Mouse (Mus musculus) embryo, embryonic 11 days (tissue): ENCODE results near the gene Slc25a34.

Experiments
- DNase-seq: peaks from one replicate; pipeline ENCODE4 v3.0.0-alpha.2; 2015

The Slc25a34 gene

GRCm38 (mm10) chr4:141617863-141618564 lies 5.6 kb downstream of the Slc25a34 start:
- DNase-seq, result peak; percentile 52

GRCm38 (mm10) chr4:141617299-141617698 lies 6.3 kb downstream of the Slc25a34 start:
- peak; percentile 79 for DNase-seq

DNA sequence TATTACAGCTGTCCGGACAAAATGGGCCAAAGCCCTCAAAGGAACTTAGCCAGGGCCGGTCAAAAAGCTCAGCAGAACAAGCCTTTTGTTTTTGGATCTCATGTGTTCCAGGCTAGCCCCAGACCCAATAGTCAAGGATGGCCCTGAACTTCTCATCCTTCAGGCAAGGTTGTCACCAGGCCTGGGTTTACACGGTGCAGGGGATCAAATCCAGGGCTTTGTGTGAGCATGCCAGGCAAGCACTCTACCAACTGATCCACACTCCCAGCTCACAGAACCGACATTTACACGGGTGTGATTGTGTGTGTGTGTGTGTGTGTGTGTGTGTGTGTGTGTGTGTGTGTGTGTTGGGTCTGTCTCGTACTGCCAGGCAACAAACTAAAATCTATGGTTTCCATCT lies 6.8 kb downstream of the Slc25a34 start:
- DNase-seq, result no peak

GRCm38 (mm10) chr4:141614946-141615345 lies 8.7 kb downstream of the Slc25a34 start:
- DNase-seq, result no peak

DNA sequence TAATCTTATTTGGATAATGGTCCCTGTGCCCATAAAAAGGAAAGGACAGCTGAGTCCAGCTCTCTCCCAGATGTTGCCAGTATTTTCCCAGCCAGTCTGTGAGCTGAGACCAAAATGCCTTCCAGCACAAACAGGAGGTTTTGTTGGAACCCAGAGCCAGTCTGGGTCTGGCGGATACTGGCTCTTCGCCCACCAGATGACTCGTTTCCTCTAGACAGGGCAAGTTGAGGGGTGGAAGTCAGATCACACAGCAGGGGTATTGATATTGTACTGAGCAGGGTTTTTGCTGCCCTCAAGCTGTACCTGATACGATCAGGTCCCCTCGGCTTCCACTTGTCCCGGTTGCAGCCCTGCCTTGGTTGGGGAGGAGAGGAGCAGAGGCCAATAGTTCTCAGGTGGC lies 14.1 kb downstream of the Slc25a34 start:
- DNase-seq, result no peak

DNA sequence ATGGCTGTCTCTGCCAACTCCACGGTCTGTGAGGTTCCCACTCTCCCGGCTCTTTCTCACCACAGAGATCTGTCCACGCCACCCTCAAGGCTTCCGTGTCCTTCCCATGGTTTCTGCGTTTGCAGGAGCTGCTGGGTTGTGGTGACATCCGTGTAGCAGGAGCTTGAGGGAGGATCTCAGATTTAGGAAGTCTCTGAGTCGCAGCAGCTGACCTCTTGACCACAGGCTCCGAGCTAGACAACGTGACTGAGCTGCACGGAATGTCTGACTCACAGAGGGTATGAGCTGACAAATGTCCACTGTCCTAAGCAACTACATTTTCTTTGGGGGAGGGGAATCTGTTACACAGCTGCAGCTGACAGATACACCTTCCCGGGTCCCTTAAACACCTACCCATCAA lies 17.8 kb downstream of the Slc25a34 start, which contains the start of gene Fblim1:
Gene Fblim1 (minus strand): TSS at position 236 of the 400 bp plus-strand sequence.
- DNase-seq, result no peak

GRCm38 (mm10) chr4:141605421-141605820 lies 18.2 kb downstream of the Slc25a34 start:
- DNase-seq, result no peak

GRCm38 (mm10) chr4:141604493-141604892 lies 19.1 kb downstream of the Slc25a34 start:
- no peak for DNase-seq

DNA sequence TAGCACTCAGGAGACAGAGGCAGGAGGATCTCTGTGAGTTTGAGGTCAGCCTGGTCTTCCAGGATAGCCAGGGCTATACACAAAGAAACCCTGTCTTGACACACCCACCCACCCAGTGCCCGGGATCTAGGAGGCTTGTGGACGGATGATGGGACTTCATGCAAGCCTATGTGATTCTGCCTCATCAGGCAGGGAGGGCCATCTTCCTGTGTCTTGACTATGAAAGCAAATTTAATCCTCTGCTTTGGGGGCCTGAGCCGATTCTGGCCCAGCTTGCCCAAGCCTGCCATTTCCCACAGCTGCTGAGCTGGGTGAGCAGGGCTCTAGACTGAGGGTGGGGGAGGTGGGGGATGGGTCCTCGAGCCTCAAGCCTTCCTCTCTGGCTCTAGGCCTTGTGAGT lies 19.7 kb downstream of the Slc25a34 start:
- DNase-seq, result no peak

- DNase-seq, result no peak
Measured at GRCm38 (mm10) chr4:141602523-141603223, 20.9 kb downstream of the Slc25a34 start.

DNA sequence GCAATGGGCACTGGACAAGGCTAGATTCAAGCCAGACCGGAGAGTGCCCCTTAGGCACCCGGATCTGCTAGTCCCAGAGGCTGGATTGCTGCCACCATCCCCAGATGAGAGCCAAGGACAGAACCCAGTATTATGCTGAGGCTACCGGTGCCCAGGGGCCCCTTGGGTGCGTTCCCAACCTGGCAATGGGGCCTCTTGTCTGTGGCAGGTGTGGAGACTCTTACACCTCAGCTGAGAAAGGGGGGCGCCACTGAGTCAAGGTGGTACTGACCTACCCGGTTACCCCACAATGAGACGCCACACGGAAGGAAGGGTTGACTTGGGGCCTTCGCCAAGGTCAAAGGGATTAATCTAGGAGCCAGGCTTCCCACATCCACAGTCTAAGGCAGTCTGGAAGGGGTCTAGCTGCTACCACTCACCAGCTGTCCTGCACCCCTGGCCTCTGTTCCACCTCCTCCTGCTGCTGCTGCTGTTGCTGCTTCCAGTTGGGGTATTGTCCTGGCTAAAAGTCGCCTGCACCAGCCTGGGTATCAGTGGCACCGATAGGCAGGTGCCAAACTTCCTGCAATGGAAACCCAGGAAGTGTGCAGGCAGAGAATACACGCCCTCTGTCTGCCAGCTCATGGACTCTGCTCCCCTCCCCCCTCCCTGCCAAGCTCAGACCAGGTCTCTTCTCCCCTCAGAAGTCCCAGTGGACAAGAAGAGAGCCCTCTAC lies 22.3 kb downstream of the Slc25a34 start:
- no peak for DNase-seq

DNA sequence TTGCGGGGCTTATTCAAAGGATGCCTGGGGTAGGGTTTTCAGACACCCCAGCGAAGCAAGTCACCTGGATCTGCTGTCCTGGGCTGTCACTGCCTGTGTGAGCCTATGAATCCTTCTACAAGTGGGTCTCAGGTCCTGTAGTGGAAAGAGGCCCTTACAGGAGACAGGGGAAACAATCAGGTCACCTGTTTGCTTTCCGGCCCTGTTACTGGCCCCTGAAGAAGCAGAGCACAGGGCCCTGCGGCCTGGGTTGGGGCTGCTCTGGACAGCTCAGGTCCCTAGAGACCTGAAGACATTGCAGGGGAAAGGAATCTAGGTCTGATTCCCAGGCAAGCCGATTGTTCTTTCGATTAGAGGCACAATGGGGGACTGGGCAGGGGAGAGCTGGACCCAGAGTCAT lies 23.3 kb downstream of the Slc25a34 start:
- peak; percentile 14 for DNase-seq

- peak; percentile 74 for DNase-seq
Measured at GRCm38 (mm10) chr4:141599251-141600141, 24.1 kb downstream of the Slc25a34 start.

DNA sequence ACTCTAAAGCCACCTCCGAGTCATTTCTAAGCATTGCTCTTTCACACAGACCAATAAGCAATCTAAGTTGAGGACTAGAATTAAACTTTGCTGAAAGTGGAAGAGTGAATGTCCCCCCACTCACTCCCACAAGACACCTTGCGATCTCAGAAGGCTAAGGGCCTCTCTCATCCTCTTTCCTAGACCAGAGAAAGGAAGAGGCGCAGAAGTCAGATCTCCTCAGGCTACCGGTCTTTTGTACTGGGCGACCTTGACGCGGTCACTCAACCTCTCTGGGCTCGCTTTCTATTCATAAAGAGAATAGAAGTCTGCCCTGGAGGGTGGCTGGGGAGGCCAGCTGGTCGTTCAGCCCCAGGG lies 24.7 kb downstream of the Slc25a34 start:
- peak; percentile 56 for DNase-seq

DNA sequence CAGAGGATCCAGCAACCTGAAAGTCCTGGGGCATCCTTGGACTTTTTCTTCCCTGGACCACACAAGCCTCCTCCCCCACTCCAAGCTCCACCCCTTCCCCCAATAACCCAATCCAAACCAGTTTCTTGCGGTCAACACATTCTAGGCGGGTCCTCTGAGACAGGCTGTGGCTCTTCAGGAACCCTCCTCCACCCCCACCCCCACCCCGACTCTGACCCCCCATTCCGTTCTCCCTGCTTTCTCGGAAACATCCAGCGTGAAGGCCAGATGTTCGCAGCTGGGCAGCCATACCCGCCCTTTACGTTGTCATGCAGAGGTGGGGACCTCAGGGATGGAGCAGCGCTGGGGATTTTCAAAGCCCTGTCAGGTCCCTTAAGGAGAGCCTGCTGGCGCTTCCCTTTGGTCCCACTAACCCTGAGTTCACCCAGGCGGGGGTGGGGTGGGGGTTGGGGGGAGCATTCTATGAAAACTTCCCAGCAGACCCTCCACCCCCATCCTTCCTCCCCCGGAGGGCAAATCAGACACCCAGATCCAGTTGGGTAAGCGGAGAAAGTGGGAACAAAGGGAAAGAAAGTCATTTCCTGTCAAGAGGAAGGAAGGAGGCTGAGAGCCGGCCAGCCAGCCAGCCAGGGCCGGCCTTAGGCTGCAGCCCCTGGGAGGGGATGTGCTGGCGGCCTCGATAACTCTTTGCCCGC lies 25.3 kb downstream of the Slc25a34 start:
- peak; percentile 72 for DNase-seq

GRCm38 (mm10) chr4:141596700-141597328 lies 26.8 kb downstream of the Slc25a34 start:
- no peak for DNase-seq

GRCm38 (mm10) chr4:141595605-141596268 lies 27.9 kb downstream of the Slc25a34 start:
- DNase-seq, result no peak

DNA sequence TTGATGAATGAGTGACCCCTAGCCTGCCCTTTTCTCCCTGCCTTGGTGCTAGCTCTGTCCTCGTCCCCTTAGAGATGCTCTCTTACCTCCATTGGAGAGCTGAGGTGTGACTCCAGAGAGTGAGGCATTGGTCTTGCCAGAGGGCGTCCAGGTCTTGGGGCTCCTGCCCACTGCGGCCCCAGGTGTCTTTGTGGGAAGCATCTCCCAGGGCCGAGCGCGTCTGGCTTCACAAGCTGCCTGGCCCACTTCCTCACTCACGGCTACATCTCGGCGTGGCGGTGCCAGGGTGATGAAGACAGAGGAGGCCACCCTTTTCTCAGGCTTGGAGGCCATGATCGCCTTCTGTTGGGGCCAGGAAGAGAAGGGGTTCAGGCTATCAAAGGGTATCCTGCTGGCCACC lies 28.5 kb downstream of the Slc25a34 start:
- DNase-seq, result no peak

- DNase-seq, result no peak
Measured at GRCm38 (mm10) chr4:141591547-141591946, 32.1 kb downstream of the Slc25a34 start.

DNA sequence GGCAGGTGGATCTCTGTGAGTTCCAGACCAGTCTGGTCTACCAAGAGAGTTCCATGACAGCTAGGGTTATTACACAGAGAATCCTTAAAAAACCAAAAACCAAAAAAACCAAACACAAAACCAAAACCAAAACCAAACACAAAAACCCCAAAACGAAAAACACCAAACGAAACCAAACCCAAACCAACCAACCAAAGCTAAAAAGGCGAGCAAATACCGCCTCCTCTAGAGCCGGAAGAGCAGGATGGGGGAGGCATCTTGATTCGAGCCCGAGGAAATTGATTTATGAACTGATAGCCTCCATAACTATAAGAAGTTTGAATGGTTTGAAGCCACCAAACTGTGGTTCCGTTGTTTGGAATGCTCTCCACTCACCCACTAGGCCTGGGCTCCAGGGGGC lies 39.7 kb downstream of the Slc25a34 start:
- no peak for DNase-seq

DNA sequence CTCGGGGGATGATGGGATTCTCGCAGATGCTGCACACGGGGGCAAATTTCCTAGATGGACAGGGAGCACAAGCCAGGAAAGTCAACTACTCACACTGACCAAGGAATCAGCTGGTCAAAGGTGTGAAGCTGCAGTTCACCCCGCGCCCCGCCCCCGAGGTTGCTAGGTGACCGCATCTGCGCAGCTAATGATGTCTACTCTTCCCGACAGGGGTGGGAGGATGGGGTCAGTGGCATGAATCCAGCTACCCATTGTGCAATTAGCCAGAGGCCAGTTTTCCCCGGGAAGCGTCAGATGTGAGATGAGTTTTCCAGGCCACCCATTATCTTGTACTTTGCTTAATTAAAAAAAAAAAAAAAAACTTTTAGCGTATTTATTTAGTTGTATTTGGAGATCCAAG lies 42.6 kb downstream of the Slc25a34 start:
- DNase-seq, result no peak
